Mouse (Mus musculus) intestine, postnatal 0 days (tissue): ENCODE data around the gene Iqcb1. TPM values are rescaled to one million over a fixed set of nuclear protein-coding genes. Genes with fewer than 3 reads are reported as not detected.
"Not testable (repeated sequence)": the region's sequence is repeated elsewhere in the genome, so short reads cannot be mapped to it uniquely, and the experiment has no call there.

Experiments used
- ATAC-seq: fragments of 200-750 bp; cut with Nextera tagmentation; 2 replicates; pipeline ENCODE4 v1.8.0; 2017; ENCODE audit warnings: mild to moderate bottlenecking, moderate TSS enrichment, moderate library complexity
- H3K27ac ChIP-seq: fragments of 300-500 bp; sonication (generic); 2 replicates; pipeline ENCODE4 v1.5.1; 2014; ENCODE audit warnings: mild to moderate bottlenecking, low read depth, low read length, moderate library complexity
- H3K27me3 ChIP-seq: fragments of 300-500 bp; sonication (generic); replicated peaks from 2 replicates; pipeline ENCODE4 v1.6.1; 2014; ENCODE audit warnings: low read length, mixed read lengths; ENCODE audit not compliant: control insufficient read depth, insufficient read depth
- H3K36me3 ChIP-seq: fragments of 300-500 bp; sonication (generic); 2 replicates; pipeline ENCODE4 v1.6.1; 2014; ENCODE audit warnings: mild to moderate bottlenecking, moderate library complexity; ENCODE audit not compliant: control insufficient read depth, insufficient read depth
- H3K4me1 ChIP-seq: fragments of 300-500 bp; sonication (generic); replicated peaks from 2 replicates; pipeline ENCODE4 v1.6.1; 2014; ENCODE audit warnings: antibody characterized with exemption, low read length, mixed read lengths; ENCODE audit not compliant: control insufficient read depth, insufficient read depth
- H3K4me2 ChIP-seq: fragments of 300-500 bp; sonication (generic); replicated peaks from 2 replicates; pipeline ENCODE4 v1.6.1; 2014; ENCODE audit warnings: low read depth, mild to moderate bottlenecking, moderate library complexity
- H3K4me3 ChIP-seq: fragments of 300-500 bp; sonication (generic); 2 replicates; pipeline ENCODE4 v1.5.1; 2014; ENCODE audit warnings: low read depth, low read length
- H3K9ac ChIP-seq: fragments of 300-500 bp; sonication (generic); 2 replicates; pipeline ENCODE4 v1.6.1; 2014; ENCODE audit warnings: mild to moderate bottlenecking, low read depth, low read length
- H3K9me3 ChIP-seq: fragments of 300-500 bp; sonication (generic); 2 replicates; pipeline ENCODE4 v1.6.1; 2016; ENCODE audit warnings: mixed run types; ENCODE audit not compliant: control insufficient read depth
- CTCF ChIP-seq: sonication (generic); IDR thresholded peaks from 2 replicates; pipeline ENCODE4 v1.5.1; 2016; ENCODE audit warnings: low read depth, mild to moderate bottlenecking, control low read depth, antibody characterized with exemption, moderate library complexity
- WGBS: fragments of 180-500 bp; shearing (Covaris S2); extraction: QIAGEN DNeasy Blood & Tissue Kit; methylation state at CpG from one replicate; pipeline ENCODE4 v1.1.7; 2014; 5-methylcytosine and 5-hydroxymethylcytosine counted together
- polyA plus RNA-seq: library from polyadenylated mRNA; unstranded; fragments of >200 nt; fragmentation: Nextera tagmentation; extraction: Ambion mirVana; gene quantifications from 2 replicates; pipeline ENCODE4 v1.2.1, GENCODE M21; 2015

Gene Iqcb1
- polyA plus RNA-seq, 1 experiment from 2014 or later: 7.8 TPM

- H3K9me3 ChIP-seq: no peaks in the 10 kb centered on the region
- ATAC-seq: no peak
- no peak overlapping the region for H3K4me3 ChIP-seq
- no peaks in the 10 kb centered on the region for H3K36me3 ChIP-seq
- no peak overlapping the region for H3K4me2 ChIP-seq
- no peak for TF ChIP-seq CTCF
- 58% methylated on average over 3 of the region's 3 CpGs for WGBS
- no peaks in the 10 kb centered on the region for H3K27me3 ChIP-seq
- no peak overlapping the region for H3K27ac ChIP-seq
- H3K9ac ChIP-seq: no peak overlapping the region
- no peaks in the 10 kb centered on the region for H3K4me1 ChIP-seq
Observed at GRCm38 (mm10) chr16:36820747-36821146, 7.4 kb upstream of the Iqcb1 start.

GRCm38 (mm10) chr16:36821474-36821873 lies 6.7 kb upstream of the Iqcb1 start:
- no peak overlapping the region for H3K9ac ChIP-seq
- H3K27ac ChIP-seq: no peak overlapping the region
- no peaks in the 10 kb centered on the region for H3K36me3 ChIP-seq
- no peaks in the 10 kb centered on the region for H3K27me3 ChIP-seq
- H3K9me3 ChIP-seq: no peaks in the 10 kb centered on the region
- no peaks in the 10 kb centered on the region for H3K4me1 ChIP-seq
- no peak overlapping the region for H3K4me3 ChIP-seq
- no peak overlapping the region for H3K4me2 ChIP-seq
- WGBS: 4% methylated on average over 3 of the region's 3 CpGs
- no peak for TF ChIP-seq CTCF
- peak; percentile 88 for ATAC-seq

- no peaks in the 10 kb centered on the region for H3K9me3 ChIP-seq
- 10% methylated on average over 11 of the region's 11 CpGs for WGBS
Observed at GRCm38 (mm10) chr16:36827611-36828053, 553 bp upstream of the Iqcb1 start.

GRCm38 (mm10) chr16:36828820-36829219 lies 635 bp downstream of the Iqcb1 start:
- H3K9ac ChIP-seq: peak overlapping the region; percentile 83
- TF ChIP-seq CTCF: no peak
- ATAC-seq: no peak
- peak overlapping the region; percentile 94 for H3K4me3 ChIP-seq
- H3K27me3 ChIP-seq: no peaks in the 10 kb centered on the region
- H3K27ac ChIP-seq: no peak overlapping the region
- H3K36me3 ChIP-seq: no peaks in the 10 kb centered on the region
- WGBS: 9% methylated on average over 11 of the region's 11 CpGs
- peaks cover 3% of the 10 kb centered on the region; the same call in 1 of the 2 replicates for H3K4me1 ChIP-seq
- H3K9me3 ChIP-seq: no peaks in the 10 kb centered on the region
- peak overlapping the region; percentile 92 for H3K4me2 ChIP-seq

More at GRCm38 (mm10) chr16:36827611-36828053, 553 bp upstream of the Iqcb1 start:
- Histone ChIP-seq H3K4me3 (peak overlapping the region; percentile 94), H3K36me3 (no peaks in the 10 kb centered on the region), H3K9ac (peak overlapping the region; percentile 83), H3K4me1 (peaks cover 3% of the 10 kb centered on the region; the same call in 1 of the 2 replicates), H3K27me3 (no peaks in the 10 kb centered on the region), H3K27ac (no peak overlapping the region), H3K4me2 (peak overlapping the region; percentile 92)
- no peak for TF ChIP-seq CTCF
- peak; percentile 48 for ATAC-seq

- not testable (repeated sequence) for H3K4me1 ChIP-seq, H3K4me3 ChIP-seq, ATAC-seq, H3K27me3 ChIP-seq, H3K9ac ChIP-seq, H3K27ac ChIP-seq, H3K9me3 ChIP-seq, H3K4me2 ChIP-seq
- H3K36me3 ChIP-seq: peaks cover 14% of the 10 kb centered on the region; the same call in 1 of the 2 replicates
- WGBS: 91% methylated on average over 1 of the region's 1 CpGs
Observed at GRCm38 (mm10) chr16:36846894-36847293, 18.7 kb downstream of the Iqcb1 start.

- no peak overlapping the region for H3K9ac ChIP-seq
Observed at GRCm38 (mm10) chr16:36851202-36851601, 23.0 kb downstream of the Iqcb1 start.

GRCm38 (mm10) chr16:36863585-36863984 lies 35.4 kb downstream of the Iqcb1 start:
- Histone ChIP-seq H3K9me3 (no peaks in the 10 kb centered on the region), H3K36me3 (peaks cover 11% of the 10 kb centered on the region), H3K4me3 (no peak overlapping the region), H3K4me2 (no peak overlapping the region), H3K27me3 (no peaks in the 10 kb centered on the region), H3K27ac (no peak overlapping the region), H3K9ac (no peak overlapping the region), H3K4me1 (no peaks in the 10 kb centered on the region)
- 82% methylated on average over 3 of the region's 3 CpGs for WGBS
- TF ChIP-seq CTCF: no peak
- ATAC-seq: no peak

More at GRCm38 (mm10) chr16:36851202-36851601, 23.0 kb downstream of the Iqcb1 start:
- no peak overlapping the region for H3K4me3 ChIP-seq
- 93% methylated on average over 3 of the region's 3 CpGs for WGBS
- no peak for ATAC-seq
- H3K27ac ChIP-seq: no peak overlapping the region
- no peaks in the 10 kb centered on the region for H3K4me1 ChIP-seq
- no peak overlapping the region for H3K4me2 ChIP-seq
- no peaks in the 10 kb centered on the region for H3K9me3 ChIP-seq
- no peaks in the 10 kb centered on the region for H3K27me3 ChIP-seq
- TF ChIP-seq CTCF: no peak
- H3K36me3 ChIP-seq: peaks cover 10% of the 10 kb centered on the region; the same call in 1 of the 2 replicates
